Comparison of ENCODE assay signal across 9 mouse cellular contexts in genomic region chr10:61199566-61200213, GRCm38 (mm10). TPM values are rescaled to one million over a fixed set of nuclear protein-coding genes. Genes with fewer than 3 reads are reported as not detected.
A peak's percentile ranks its signal among the peaks of the same experiment; 100 is the strongest.
DNase-seq lines count a peak whose midpoint lies in the region; ATAC-seq and TF ChIP-seq lines count a peak whose summit lies in the region.
"Had no signal": no experiment of that assay in that cellular context is flagged by ENCODE, and none has a peak within 500 bp of the region (broad histone marks: within the 10 kb centered on the region; RNA-seq: fewer than 3 reads in every experiment).

No protein-coding gene starts in this region.

- no peaks in the 10 kb centered on the region for H3K27me3 ChIP-seq in cerebellum, adult 2 months (ENCODE audit: control insufficient read depth, insufficient read depth, low read length)
- no peaks in the 10 kb centered on the region for H3K27me3 ChIP-seq in hindbrain, embryonic 16.5 days (replicated peaks; ENCODE audit: control insufficient read depth, insufficient read depth, low read length)

- H3K4me2 ChIP-seq in hindbrain, embryonic 16.5 days (ENCODE audit: low read length) = no peak overlapping the region

- no peaks in the 10 kb centered on the region for H3K9me3 ChIP-seq in hindbrain, embryonic 16.5 days (ENCODE audit: control insufficient read depth, low read length)

- peak; percentile 92 for TF ChIP-seq CTCF in cerebellum, adult 2 months (IDR thresholded peaks at IDR 0.05; ENCODE audit: borderline replicate concordance, insufficient read depth, low read depth, low read length)

- H3K4me3 ChIP-seq in cerebellum, adult 2 months (replicated peaks; ENCODE audit: insufficient read depth, low read depth, low read length) = no peak overlapping the region
- H3K4me3 ChIP-seq in hindbrain, embryonic 16.5 days (ENCODE audit: low read length) = no peak overlapping the region

- no peaks in the 10 kb centered on the region for H3K4me1 ChIP-seq in cerebellum, adult 2 months (ENCODE audit: control insufficient read depth, insufficient read depth, low read length)
- no peaks in the 10 kb centered on the region for H3K4me1 ChIP-seq in hindbrain, embryonic 16.5 days (ENCODE audit: control insufficient read depth, insufficient read depth, low read depth, low read length)

- H3K9ac ChIP-seq in hindbrain, embryonic 16.5 days (ENCODE audit: low read depth, low read length) = no peak overlapping the region

- peak; percentile 67 for DNase-seq in WW6 (ENCODE audit: low read depth, low spot score)
- DNase-seq in cerebellum, adult 2 months = peak; percentile 62 to 74
- peak; percentile 38 for DNase-seq in left cerebral cortex, adult 11 months (ENCODE audit: low spot score)
- DNase-seq in right cerebral cortex, postnatal 25 days = peak; percentile 52
- peak; percentile 81 for DNase-seq in yolk sac, embryonic 10.5 days (ENCODE audit: low spot score)

- H3K36me3 ChIP-seq in hindbrain, embryonic 16.5 days (ENCODE audit: control insufficient read depth, insufficient read depth, low read length) = no peaks in the 10 kb centered on the region

- no peak overlapping the region for H3K27ac ChIP-seq in cerebellum, adult 2 months (ENCODE audit: insufficient read depth, low read length)
- H3K27ac ChIP-seq in hindbrain, embryonic 16.5 days (ENCODE audit: low read depth, low read length) = no peak overlapping the region
- H3K27ac ChIP-seq: macrophage had no signal

- ATAC-seq in frontal cortex, adult (ENCODE audit: low TSS enrichment) = peak; percentile 80
- peak; percentile 44; the same call in 1 of the 2 replicates for ATAC-seq in hindbrain, embryonic 16.5 days
- peak; percentile 61; the same call in 1 of the 2 replicates for ATAC-seq in megakaryocyte-erythroid progenitor cell, adult 5-6 weeks (replicated peaks; ENCODE audit: low FRiP score, low TSS enrichment, poor library complexity, severe bottlenecking)

- TF ChIP-seq POLR2A in cerebellum, adult 2 months (IDR thresholded peaks at IDR 0.05; ENCODE audit: borderline replicate concordance, insufficient read depth, low read length) = no peak

- WGBS in cerebellum, adult 2 months = 30% methylated on average over 11 of the region's 11 CpGs
- WGBS in hindbrain, embryonic 16.5 days = 23% methylated on average over 11 of the region's 11 CpGs

RNA-seq across cellular contexts. Expression of gene Tbata, which starts 27.9 kb away (rescaled TPM):
- 38.2 and 43.5 TPM in 2 replicates for polyA plus RNA-seq in cerebellum, adult 2 months (2012; rRNA removed)
- polyA plus RNA-seq in hindbrain, embryonic 16.5 days (2015; fragmentation: Nextera tagmentation; extraction: Ambion mirVana) = 0.64 and 1.2 TPM in 2 replicates
- not detected in 2 replicates for total RNA-seq in megakaryocyte-erythroid progenitor cell, adult 5-6 weeks (2014; fragmentation: Nextera tagmentation)
- not detected in 2 replicates for total RNA-seq in megakaryocyte-erythroid progenitor cell, adult 5-6 weeks (2017)
- polyA plus RNA-seq: macrophage had no signal

RNA-seq across cellular contexts. Expression of gene Sgpl1, which starts 52.2 kb away (rescaled TPM):
- 39.6 and 39.7 TPM in 2 replicates for polyA plus RNA-seq in cerebellum, adult 2 months (2012; rRNA removed)
- polyA plus RNA-seq in hindbrain, embryonic 16.5 days (2015; fragmentation: Nextera tagmentation; extraction: Ambion mirVana) = 41.0 and 50.1 TPM in 2 replicates
- 18.2 and 34.1 TPM in 2 replicates for total RNA-seq in megakaryocyte-erythroid progenitor cell, adult 5-6 weeks (2014; fragmentation: Nextera tagmentation)
- 7.0 and 25.2 TPM in 2 replicates for total RNA-seq in megakaryocyte-erythroid progenitor cell, adult 5-6 weeks (2017)

Comparison
In these comparisons a context has a peak if more than half of its experiments do, and no peak if none do; other contexts are left out.
1. RNA of gene Tbata, which starts 27.9 kb away (polyA plus RNA-seq): 38.2 to 43.5 TPM in cerebellum, adult 2 months; 0.64 to 1.2 TPM in hindbrain, embryonic 16.5 days; every median in the first group is over 10 times any median in the second.
2. Peak in every context shown above with its lines, with median percentiles within 50 percentile points of each other: DNase-seq and ATAC-seq.